Mouse (Mus musculus) bone marrow, adult 2 months (tissue): ENCODE measurements at regions not wholly inside any gene's neighbourhood (a gene's known extent, or its start where the extent isn't known, plus 50 kb on each side); places are given as distances from the start of the nearest gene placed in this dataset.

Source experiments
- CTCF ChIP-seq: fragments of 200-500 bp; IDR thresholded peaks from 2 replicates; pipeline ENCODE4 v1.5.1; 2011; ENCODE audit warnings: low read length, control low read depth; ENCODE audit not compliant: control insufficient read depth, insufficient read depth
- POLR2A ChIP-seq: fragments of 200-500 bp; IDR thresholded peaks from 2 replicates; pipeline ENCODE4 v1.6.1; 2011; ENCODE audit warnings: low read depth, mild to moderate bottlenecking, control low read depth, low read length, borderline replicate concordance; ENCODE audit not compliant: control insufficient read depth

DNA sequence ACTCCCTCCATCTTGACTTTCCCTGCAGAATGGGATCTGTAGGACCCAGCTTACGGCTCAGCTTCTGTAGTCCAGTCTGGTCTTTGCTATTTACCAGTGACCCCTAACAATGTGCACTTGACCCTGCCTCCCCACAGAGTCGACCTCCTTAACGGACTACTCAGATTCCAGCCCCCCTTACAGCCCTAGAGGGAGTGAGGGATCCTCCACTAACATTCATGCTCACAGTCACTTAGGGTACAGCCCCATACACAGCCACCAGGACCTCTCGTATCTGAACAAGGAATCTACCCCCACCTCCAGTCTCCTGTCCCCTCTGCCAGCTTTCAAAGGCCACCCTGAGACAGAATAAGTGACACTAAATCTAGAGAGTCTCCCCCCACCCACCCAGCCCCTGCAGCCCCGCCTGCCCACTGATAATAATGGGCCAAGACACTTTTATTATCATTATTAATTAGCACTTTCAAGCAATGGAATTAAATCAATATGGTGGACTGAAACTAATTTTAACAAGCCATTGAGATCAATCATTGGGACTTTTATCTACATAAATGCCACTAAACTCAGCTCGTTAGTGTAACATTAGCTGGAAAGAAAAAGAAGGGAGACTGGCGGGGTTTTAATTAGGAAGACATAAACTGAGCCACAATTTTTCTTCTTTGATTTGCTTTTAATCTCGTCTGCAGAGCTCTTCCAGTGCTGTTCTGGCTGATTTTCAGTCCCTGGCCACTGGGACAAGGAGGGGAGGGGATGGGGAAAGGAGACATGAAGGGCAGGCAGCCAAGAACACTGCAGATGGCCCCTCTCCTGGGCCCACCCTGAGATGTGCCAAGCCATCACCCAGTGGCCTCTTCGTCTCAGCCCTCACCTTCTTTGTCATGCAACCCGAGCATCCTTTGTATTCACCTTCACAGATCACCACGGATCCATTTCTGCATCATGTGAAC is 258.4 kb upstream of the Zfp703 start:
- TF ChIP-seq POLR2A (no peak), CTCF (no peak)
